Comparison of ENCODE assay signal across 9 mouse cellular contexts in genomic region chr13:24760351-24760870, GRCm38 (mm10). TPM values are rescaled to one million over a fixed set of nuclear protein-coding genes. Genes with fewer than 3 reads are reported as not detected.
DNase-seq lines count a peak whose midpoint lies in the region; ATAC-seq and TF ChIP-seq lines count a peak whose summit lies in the region.
"Had no signal": no experiment of that assay in that cellular context is flagged by ENCODE, and none has a peak within 500 bp of the region (broad histone marks: within the 10 kb centered on the region; RNA-seq: fewer than 3 reads in every experiment).

No protein-coding gene starts in this region.

- no peak overlapping the region for H3K4me3 ChIP-seq in kidney, adult 2 months (ENCODE audit: insufficient read depth, low read depth, low read length)
- peak overlapping the region; percentile 94 for H3K4me3 ChIP-seq in embryonic facial prominence, embryonic 11.5 days (ENCODE audit: low read depth, low read length)
- peak overlapping the region; percentile 95; the same call in 1 of the 2 replicates for H3K4me3 ChIP-seq in hindbrain, embryonic 11.5 days (ENCODE audit: low read depth, low read length)
- peak overlapping the region; percentile 95 for H3K4me3 ChIP-seq in midbrain, embryonic 12.5 days

- no peaks in the 10 kb centered on the region for H3K27me3 ChIP-seq in kidney, adult 2 months (replicated peaks; ENCODE audit: control insufficient read depth, insufficient read depth, low read length)
- no peaks in the 10 kb centered on the region for H3K27me3 ChIP-seq in embryonic facial prominence, embryonic 11.5 days (ENCODE audit: control insufficient read depth, insufficient read depth, low read length)
- no peaks in the 10 kb centered on the region for H3K27me3 ChIP-seq in hindbrain, embryonic 11.5 days (ENCODE audit: control insufficient read depth, insufficient read depth, low read length)
- H3K27me3 ChIP-seq in midbrain, embryonic 12.5 days, result no peaks in the 10 kb centered on the region

- H3K36me3 ChIP-seq in kidney, adult 2 months (ENCODE audit: control insufficient read depth, insufficient read depth, low read length), result no peaks in the 10 kb centered on the region
- H3K36me3 ChIP-seq in embryonic facial prominence, embryonic 11.5 days (replicated peaks; ENCODE audit: control insufficient read depth, insufficient read depth, low read depth, low read length), result no peaks in the 10 kb centered on the region; the same call in 1 of the 2 replicates
- H3K36me3 ChIP-seq in hindbrain, embryonic 11.5 days (ENCODE audit: control insufficient read depth, insufficient read depth, low read length), result no peaks in the 10 kb centered on the region
- peaks cover 17% of the 10 kb centered on the region; the same call in 1 of the 2 replicates for H3K36me3 ChIP-seq in midbrain, embryonic 12.5 days

- H3K4me2 ChIP-seq in embryonic facial prominence, embryonic 11.5 days (ENCODE audit: low read depth, low read length), result peak overlapping the region; percentile 69; the same call in 1 of the 2 replicates
- peak overlapping the region; percentile 69; the same call in 1 of the 2 replicates for H3K4me2 ChIP-seq in hindbrain, embryonic 11.5 days (replicated peaks; ENCODE audit: low read depth, low read length)
- peak overlapping the region; percentile 65 for H3K4me2 ChIP-seq in midbrain, embryonic 12.5 days (replicated peaks)

- peaks cover 2% of the 10 kb centered on the region; the same call in 1 of the 2 replicates for H3K4me1 ChIP-seq in kidney, adult 2 months (ENCODE audit: control insufficient read depth, insufficient read depth, low read length)
- H3K4me1 ChIP-seq in embryonic facial prominence, embryonic 11.5 days (ENCODE audit: control insufficient read depth, insufficient read depth, low read length), result no peaks in the 10 kb centered on the region
- no peaks in the 10 kb centered on the region for H3K4me1 ChIP-seq in hindbrain, embryonic 11.5 days (replicated peaks; ENCODE audit: control insufficient read depth, insufficient read depth, low read length)
- H3K4me1 ChIP-seq in midbrain, embryonic 12.5 days, result peaks cover 9% of the 10 kb centered on the region

- 54% methylated on average over 5 of the region's 5 CpGs for WGBS in kidney, adult 2 months
- 75% methylated on average over 5 of the region's 5 CpGs for WGBS in embryonic facial prominence, embryonic 11.5 days
- 83% methylated on average over 5 of the region's 5 CpGs for WGBS in hindbrain, embryonic 11.5 days
- 65% methylated on average over 5 of the region's 5 CpGs for WGBS in midbrain, embryonic 12.5 days

- no peak for TF ChIP-seq CTCF in kidney, adult 2 months (conservative IDR thresholded peaks at IDR 0.05; ENCODE audit: insufficient read depth, insufficient read length, low read depth, low read length)

- TF ChIP-seq POLR2A in kidney, adult 2 months (IDR thresholded peaks at IDR 0.05; ENCODE audit: low read depth, low read length), result no peak

- peak overlapping the region; percentile 93 for H3K9ac ChIP-seq in embryonic facial prominence, embryonic 11.5 days (replicated peaks; ENCODE audit: low read length)
- H3K9ac ChIP-seq in hindbrain, embryonic 11.5 days (ENCODE audit: low read depth, low read length), result no peak overlapping the region
- H3K9ac ChIP-seq in midbrain, embryonic 12.5 days (replicated peaks), result peak overlapping the region; percentile 82

- no peaks in the 10 kb centered on the region for H3K9me3 ChIP-seq in embryonic facial prominence, embryonic 11.5 days (replicated peaks; ENCODE audit: control insufficient read depth, low read length)
- no peaks in the 10 kb centered on the region for H3K9me3 ChIP-seq in hindbrain, embryonic 11.5 days (ENCODE audit: control insufficient read depth, low read length)
- H3K9me3 ChIP-seq in midbrain, embryonic 12.5 days, result no peaks in the 10 kb centered on the region

- no peak overlapping the region for H3K27ac ChIP-seq in kidney, adult 2 months (ENCODE audit: insufficient read depth, low read depth, low read length)
- no peak overlapping the region for H3K27ac ChIP-seq in embryonic facial prominence, embryonic 11.5 days (replicated peaks; ENCODE audit: low read depth, low read length)
- H3K27ac ChIP-seq in hindbrain, embryonic 11.5 days (ENCODE audit: low read depth, low read length), result no peak overlapping the region
- H3K27ac ChIP-seq in midbrain, embryonic 12.5 days (replicated peaks), result no peak overlapping the region

- no peak for ATAC-seq in embryonic facial prominence, embryonic 11.5 days (replicated peaks; ENCODE audit: insufficient number of reproducible peaks, low FRiP score, low TSS enrichment, low read depth)
- no peak for ATAC-seq in hindbrain, embryonic 11.5 days (ENCODE audit: low FRiP score)
- no peak for ATAC-seq in midbrain, embryonic 12.5 days (ENCODE audit: low FRiP score, low read depth)

- DNase-seq in kidney, adult 2 months, result peak; percentile 37
- DNase-seq in kidney, postnatal 4 days, result no peak
- no peak for DNase-seq in embryonic facial prominence, embryonic 11.5 days (ENCODE audit: low spot score)
- DNase-seq in hindbrain, embryonic 11.5 days (ENCODE audit: low spot score), result no peak
- DNase-seq in frontal cortex, adult 2 months (ENCODE audit: extremely low spot score in 1 of 2, low spot score in 1 of 2), result no peak
- no peak for DNase-seq in layer of hippocampus, adult 11-12 months (ENCODE audit: low spot score)
- no peak for DNase-seq in thymus, adult 18-20 months
- DNase-seq: lung, adult 18-20 months had no signal

RNA-seq across cellular contexts. Expression of gene Gmnn, which starts 1.3 kb away (rescaled TPM):
- 4.1 and 7.1 TPM in 2 replicates for polyA plus RNA-seq in kidney, adult 2 months (2012; rRNA removed)
- polyA plus RNA-seq in embryonic facial prominence, embryonic 11.5 days (2014; fragmentation: Nextera tagmentation; extraction: Ambion mirVana), result 154 and 172 TPM in 2 replicates
- 126 and 128 TPM in 2 replicates for polyA plus RNA-seq in hindbrain, embryonic 11.5 days (2014; fragmentation: Nextera tagmentation; extraction: Ambion mirVana)
- 92.5 and 95.8 TPM in 2 replicates for polyA plus RNA-seq in midbrain, embryonic 12.5 days (2016; fragmentation: Nextera tagmentation; extraction: Ambion mirVana)
- 5.8 and 8.1 TPM in 2 replicates for polyA plus RNA-seq in frontal cortex, adult 2 months (2012; rRNA removed)

RNA-seq across cellular contexts. Expression of gene Armh2, which starts 19.4 kb away (rescaled TPM):
- polyA plus RNA-seq in kidney, adult 2 months (2012; rRNA removed), result not detected in 2 replicates
- polyA plus RNA-seq in embryonic facial prominence, embryonic 11.5 days (2014; fragmentation: Nextera tagmentation; extraction: Ambion mirVana), result not detected in 2 replicates
- not detected in 2 replicates for polyA plus RNA-seq in hindbrain, embryonic 11.5 days (2014; fragmentation: Nextera tagmentation; extraction: Ambion mirVana)
- not detected in 2 replicates for polyA plus RNA-seq in midbrain, embryonic 12.5 days (2016; fragmentation: Nextera tagmentation; extraction: Ambion mirVana)
- 0.22 and 0.34 TPM in 2 replicates for polyA plus RNA-seq in frontal cortex, adult 2 months (2012; rRNA removed)

RNA-seq across cellular contexts. Expression of gene BC005537, which starts 41.0 kb away (rescaled TPM):
- polyA plus RNA-seq in kidney, adult 2 months (2012; rRNA removed), result 35.3 and 42.4 TPM in 2 replicates
- 21.0 and 21.2 TPM in 2 replicates for polyA plus RNA-seq in embryonic facial prominence, embryonic 11.5 days (2014; fragmentation: Nextera tagmentation; extraction: Ambion mirVana)
- polyA plus RNA-seq in hindbrain, embryonic 11.5 days (2014; fragmentation: Nextera tagmentation; extraction: Ambion mirVana), result 23.4 and 39.7 TPM in 2 replicates
- 21.2 and 21.5 TPM in 2 replicates for polyA plus RNA-seq in midbrain, embryonic 12.5 days (2016; fragmentation: Nextera tagmentation; extraction: Ambion mirVana)
- polyA plus RNA-seq in frontal cortex, adult 2 months (2012; rRNA removed), result 139 and 148 TPM in 2 replicates

Comparison
In these comparisons a context has a peak if more than half of its experiments do, and no peak if none do; other contexts are left out.
1. RNA of gene Gmnn, which starts 1.3 kb away (polyA plus RNA-seq): 154 to 172 TPM in embryonic facial prominence, embryonic 11.5 days, 126 to 128 TPM in hindbrain, embryonic 11.5 days and 92.5 to 95.8 TPM in midbrain, embryonic 12.5 days; 5.8 to 8.1 TPM in frontal cortex, adult 2 months and 4.1 to 7.1 TPM in kidney, adult 2 months; every median in the first group is over 10 times any median in the second.
2. Peak in every context shown above with its lines, with median percentiles within 50 percentile points of each other: H3K4me2 ChIP-seq.